Mouse (Mus musculus): ENCODE data around the gene Cntn2.
"Not testable (repeated sequence)": the region's sequence is repeated elsewhere in the genome, so short reads cannot be mapped to it uniquely, and the experiment has no call there.

Gene Cntn2

DNA sequence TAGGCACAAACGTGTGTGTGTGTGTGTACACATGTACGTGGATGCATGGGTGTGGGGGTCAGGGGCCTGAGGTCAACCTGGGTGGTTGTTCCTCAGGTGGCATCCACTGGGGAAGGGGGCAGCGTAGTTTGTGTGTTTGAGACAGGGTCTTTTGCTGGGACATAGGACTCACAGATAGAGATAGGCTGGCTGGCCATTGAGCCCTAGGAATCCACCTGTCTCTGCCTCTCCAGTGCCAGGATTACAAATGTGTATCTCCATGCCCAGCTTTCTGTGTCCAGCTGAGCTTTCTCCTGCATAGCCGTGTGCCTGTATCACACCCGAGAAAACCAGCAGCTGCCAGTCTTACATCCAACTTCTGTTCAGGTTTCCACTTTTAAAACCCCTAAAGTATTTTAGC is 33.3 kb downstream of the Cntn2 start:
- DNase-seq, result no peak

- DNase-seq, result no peak
Observed at GRCm38 (mm10) chr1:132506656-132507055, 36.4 kb downstream of the Cntn2 start.

DNA sequence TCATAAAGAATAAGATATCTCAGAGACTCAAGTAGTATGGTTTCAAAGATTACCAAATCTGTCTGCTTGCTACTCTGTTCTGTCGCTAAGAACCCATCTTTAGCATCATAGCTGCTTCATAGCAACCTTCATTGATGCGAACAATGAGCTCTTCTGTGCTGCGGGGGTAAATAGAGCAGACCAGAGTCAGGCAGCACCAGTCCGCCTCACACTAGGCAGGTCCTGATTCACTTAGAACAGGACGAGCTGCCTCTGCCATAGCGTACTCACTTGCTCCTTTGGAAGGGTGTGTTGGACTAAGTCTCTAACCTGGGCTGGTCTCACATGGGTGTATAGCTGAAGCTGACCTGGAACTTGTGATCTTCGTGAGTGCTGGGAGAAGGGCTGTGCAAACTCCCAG is 37.0 kb downstream of the Cntn2 start, which contains the start of gene Tmem81:
TSS of gene Tmem81 (plus strand) at position 173 of the 400 bp plus-strand sequence.
- DNase-seq, result no peak

- DNase-seq, result no peak
Observed at GRCm38 (mm10) chr1:132505155-132505554, 37.9 kb downstream of the Cntn2 start.

GRCm38 (mm10) chr1:132500535-132500934 is 42.5 kb downstream of the Cntn2 start:
- no peak for DNase-seq

- DNase-seq, result no peak
Observed at GRCm38 (mm10) chr1:132483759-132484158, 59.3 kb downstream of the Cntn2 start.

- DNase-seq, result no peak
Observed at GRCm38 (mm10) chr1:132483234-132483633, 59.8 kb downstream of the Cntn2 start.

- no peak for DNase-seq
Observed at GRCm38 (mm10) chr1:132481619-132482018, 61.4 kb downstream of the Cntn2 start.

GRCm38 (mm10) chr1:132479438-132479837 is 63.6 kb downstream of the Cntn2 start:
- no peak for DNase-seq

GRCm38 (mm10) chr1:132476928-132477691 is 65.9 kb downstream of the Cntn2 start, which contains the start of gene Rbbp5:
TSS of gene Rbbp5 (plus strand) at chr1:132477365.
- peak; percentile 82 for DNase-seq

DNA sequence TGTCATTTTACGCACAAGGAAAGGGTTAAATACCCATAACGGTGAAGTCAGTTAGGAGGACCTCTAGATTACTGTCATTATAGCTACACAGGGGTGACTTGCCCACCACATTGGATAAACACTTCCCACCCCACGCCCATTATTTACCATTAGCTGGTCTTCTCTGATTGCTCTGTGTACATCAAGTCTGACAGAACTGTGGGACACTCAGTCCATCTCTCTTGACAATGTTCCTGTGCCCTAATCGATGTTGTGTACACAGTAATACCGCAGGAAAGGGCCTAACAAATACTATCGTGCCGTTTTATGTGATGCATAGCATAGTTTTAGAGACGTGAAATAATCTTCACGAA is 66.5 kb downstream of the Cntn2 start:
- DNase-seq, result no peak

DNA sequence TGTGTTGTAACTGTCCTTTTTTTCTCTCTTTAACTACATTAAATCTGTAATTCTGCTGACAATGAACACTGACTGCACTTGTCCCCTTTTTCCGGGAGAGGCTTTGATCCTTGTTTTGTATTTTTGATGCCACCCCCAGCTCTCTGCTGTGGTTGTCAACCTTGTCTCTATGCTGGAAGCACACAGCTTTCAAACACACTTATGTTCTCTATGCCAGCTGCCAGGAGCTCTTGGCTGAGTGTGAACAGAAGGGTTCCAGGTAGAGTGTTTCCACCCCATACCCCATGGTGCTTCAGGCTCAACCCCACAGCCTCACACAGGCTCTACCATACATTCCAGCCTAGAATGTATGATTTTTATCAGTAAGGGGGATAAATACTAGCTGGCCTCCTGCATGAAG is 68.6 kb downstream of the Cntn2 start:
- no peak for DNase-seq

GRCm38 (mm10) chr1:132472537-132472936 is 70.5 kb downstream of the Cntn2 start:
- DNase-seq, result no peak

DNA sequence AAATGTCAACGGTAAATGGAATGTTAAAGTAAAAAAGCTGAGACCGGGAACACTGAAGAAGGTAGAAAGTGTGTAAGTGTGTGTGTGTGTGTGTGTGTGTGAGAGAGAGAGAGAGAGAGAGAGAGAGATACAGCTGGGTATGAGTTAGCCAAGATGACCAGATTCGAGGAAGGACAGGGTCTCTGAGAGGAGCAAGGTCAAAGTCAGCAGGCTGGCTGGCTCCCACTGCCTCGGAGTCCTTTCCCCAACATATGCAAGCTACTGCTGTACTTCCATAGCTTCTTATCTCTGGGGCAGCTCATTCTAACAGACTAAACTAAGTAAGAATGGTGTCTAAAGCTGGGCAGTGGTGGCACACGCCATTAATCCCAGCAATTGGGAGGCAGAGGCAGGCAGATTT is 71.6 kb downstream of the Cntn2 start:
- no peak for DNase-seq

DNA sequence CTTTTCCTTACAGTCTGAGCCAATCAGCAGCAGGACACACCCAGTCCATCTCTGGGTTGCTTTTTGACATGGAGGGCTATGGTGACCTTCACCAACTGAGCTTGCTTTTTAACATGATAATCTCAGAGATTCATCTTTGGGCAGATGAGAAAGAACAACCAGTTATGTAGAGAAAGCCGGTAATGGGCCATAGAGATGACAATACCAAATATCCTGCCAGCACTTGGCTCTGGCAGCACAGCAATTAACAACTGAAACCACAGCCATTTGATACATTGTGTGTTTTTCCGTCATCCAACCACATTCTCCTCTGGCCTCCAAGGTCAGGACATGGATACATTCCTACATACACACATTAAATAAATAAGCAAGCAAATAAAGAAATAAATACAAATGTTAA is 72.0 kb downstream of the Cntn2 start:
- DNase-seq, result no peak

DNA sequence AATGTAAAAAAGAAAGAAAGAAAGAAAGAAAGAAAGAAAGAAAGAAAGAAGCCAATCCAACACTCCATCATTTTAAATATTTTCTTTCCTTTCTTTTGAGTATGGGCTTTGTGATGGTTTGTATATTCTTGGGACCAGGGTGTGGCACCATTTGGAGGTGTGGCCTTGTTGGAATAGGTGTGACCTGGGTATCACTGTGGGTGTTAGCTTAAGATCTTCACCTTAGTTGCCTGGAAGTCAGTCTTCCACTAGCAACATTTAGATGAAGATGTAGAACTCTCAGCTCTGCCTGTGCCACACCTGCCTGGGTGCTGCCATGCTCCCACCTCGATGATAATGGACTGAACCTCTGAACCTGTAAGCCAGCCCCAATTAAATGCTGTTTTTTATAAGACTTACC is 73.0 kb downstream of the Cntn2 start:
- DNase-seq, result not testable (repeated sequence)

DNA sequence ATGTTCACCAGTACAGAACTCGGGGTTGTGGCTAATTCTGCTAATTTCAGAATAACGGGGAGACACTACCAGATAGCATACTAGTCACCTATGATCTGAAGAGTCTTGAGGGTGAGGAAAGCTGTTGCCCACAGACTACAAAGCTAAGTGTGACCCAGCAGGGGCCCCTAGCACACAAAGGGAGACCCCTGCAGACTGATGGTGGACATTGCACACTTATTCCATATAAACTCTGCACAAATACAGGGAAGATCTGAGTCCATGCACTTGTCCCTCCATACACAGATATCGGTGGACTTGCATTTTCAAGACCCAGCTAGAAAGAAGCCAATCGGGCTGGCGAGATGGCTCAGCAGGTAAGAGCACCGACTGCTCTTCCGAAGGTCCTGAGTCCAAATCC is 73.5 kb downstream of the Cntn2 start:
- DNase-seq, result no peak

DNA sequence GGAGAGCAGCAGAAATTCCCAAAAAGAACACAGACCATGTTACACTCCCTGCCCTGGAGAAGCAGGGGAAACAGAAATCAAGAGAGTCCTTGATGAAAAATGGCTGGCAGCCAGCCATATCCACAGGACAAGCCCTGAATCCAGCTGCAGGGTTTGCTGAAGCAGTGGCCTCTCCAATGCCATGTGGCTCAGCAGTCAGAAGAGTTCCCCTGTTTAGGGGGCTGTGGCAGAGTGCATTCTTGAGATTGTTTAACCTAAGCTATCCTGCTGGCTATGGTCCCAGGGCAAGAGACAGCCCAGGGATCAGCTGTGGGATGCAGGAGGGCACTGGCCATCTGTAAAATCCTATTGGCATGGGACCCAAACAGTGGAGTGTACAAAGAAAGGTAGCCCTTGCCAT is 74.1 kb downstream of the Cntn2 start:
- DNase-seq, result no peak

- DNase-seq, result no peak
Observed at GRCm38 (mm10) chr1:132464651-132465050, 78.4 kb downstream of the Cntn2 start.
